Mouse (Mus musculus): Measurements from ENCODE around the gene Cd70.

Cd70 gene

DNA sequence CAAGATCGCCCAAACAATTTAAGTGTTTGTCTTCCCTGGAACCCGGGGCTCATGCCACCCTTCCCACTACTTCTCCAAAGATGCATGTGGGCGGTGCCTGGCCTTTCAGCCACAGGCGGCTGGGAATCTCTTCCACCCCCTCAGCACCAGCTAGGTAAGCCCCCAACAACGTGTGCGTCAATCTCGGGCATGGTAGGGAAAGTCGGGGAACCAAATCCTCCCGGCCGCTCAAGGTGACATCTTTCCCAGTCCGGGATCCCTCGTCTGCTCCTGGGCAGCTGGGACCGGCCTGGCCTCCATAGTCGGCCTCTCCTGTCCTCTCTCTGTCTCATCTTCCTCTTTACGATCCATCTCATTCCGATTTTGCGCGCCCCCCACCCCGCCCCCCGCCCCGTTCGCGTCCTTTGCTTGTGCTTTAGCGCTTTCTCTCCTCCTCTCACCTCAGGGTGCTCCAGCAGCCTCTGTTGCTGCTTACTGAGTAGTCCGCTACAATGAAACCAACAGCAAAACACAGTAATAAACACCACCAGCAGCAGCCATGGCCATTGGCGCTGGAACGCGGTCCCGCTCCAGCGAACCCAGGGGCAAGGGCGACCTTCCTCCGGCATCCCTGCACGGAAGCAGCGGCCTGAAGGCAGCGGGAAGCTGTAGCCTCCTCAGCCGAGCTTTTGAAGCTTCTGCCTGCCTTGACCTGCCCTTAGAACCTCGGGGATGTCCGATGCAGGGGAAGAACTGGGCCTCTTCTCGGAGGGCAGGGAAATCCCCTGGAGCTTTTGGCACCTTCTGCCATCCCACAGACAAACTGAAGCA lies at the start of gene Cd70:
TSS of gene Cd70 (minus strand) at position 784 of the 810 bp plus-strand sequence.
- peak in 1 of 2 experiments; percentile 4 for DNase-seq

DNA sequence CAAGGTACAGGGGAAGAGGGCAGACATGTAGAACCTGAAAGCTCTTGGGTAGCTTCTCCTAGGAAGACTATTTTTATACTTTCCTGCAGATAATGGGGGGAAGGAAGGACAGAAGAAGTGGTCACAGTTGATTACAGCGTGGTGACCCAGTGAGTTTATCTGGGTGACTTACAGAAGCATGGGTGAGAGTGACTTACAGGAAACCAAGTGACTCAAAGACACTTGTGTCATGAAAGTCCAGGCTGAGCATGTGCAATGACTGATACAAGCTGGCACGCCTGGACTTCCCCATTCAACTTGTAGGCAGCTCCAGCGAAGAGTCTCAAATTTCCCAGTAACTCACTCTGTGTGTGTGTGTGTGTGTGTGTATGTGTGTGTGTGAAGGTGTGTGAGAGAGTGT lies 48.7 kb upstream of the Cd70 start:
- DNase-seq, result no peak

DNA sequence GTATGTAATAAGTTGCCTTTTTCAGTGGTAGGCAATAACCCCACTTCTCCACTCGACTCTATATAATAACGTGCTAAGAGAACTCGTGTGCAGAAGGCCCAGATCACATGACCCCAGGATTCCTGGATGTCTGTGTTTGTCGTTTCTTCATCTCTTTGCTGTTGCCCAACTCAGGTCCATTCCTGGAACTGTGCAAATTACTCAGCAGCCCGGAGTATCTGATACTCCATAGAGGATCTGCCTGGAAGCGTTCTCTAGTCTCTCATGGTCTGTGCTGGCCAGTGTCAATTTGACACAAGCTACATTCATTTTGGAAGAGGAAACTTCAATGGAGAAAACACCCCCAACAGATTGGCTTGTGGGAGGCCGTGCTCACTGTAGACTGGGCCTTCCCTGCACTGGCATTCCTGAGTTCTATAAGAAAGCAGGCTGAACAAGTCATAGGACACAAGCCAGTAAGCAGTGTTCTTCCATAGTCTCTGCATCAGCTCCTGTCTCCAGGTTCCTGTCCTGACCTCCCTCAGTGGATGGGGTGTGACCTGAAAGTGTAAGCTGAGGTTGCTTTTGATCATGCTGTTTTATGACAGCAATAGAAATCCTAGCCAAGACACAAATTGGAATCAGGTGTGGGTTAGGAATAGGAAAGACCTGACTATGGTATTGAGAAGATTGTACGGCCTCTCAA lies 45.9 kb upstream of the Cd70 start:
- DNase-seq, result no peak

DNA sequence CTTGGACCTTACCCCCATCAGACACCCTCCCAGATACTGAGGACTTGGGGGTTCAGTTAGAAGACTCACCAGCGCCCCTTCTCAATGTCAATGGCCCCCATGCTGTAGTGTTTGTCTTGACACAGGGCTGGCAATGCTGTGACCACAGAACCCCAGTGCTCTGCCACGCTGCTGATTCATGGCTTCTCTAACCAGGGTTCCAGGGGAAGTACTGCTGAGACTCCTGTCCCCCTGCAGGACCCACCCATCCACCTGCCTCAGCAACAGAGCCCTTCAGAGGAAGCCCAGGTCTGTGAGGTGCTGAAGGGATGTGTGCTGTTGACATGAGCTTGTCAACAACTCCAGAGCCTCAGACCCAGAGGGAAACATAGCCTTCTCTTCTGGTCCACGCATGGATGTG lies 45.2 kb upstream of the Cd70 start:
- DNase-seq, result no peak

DNA sequence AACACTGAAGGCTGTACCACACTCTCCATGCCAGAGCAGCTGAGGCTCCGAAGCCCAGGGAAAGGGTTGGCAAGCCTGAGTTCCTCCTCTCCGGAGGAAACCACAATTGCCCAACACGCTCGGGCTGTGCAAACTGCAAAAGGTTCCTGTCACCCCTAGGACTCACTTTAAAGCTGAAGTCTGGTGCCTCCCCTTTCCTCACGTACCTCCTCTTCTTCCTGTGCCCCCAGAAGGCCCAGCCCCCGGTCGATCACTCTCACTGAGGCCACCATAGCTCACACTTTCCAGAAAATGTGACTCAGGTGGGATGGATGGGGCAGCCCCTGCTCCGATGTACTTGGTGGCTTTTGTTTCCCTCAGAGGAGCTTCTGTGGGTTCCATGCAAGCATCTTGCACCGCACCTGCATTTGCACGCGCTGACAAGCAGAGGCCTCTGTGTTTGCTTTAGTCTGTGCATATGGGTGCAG lies 44.5 kb upstream of the Cd70 start, which contains the start of gene Tnfsf14:
TSS of gene Tnfsf14 (minus strand) at position 137 of the 467 bp plus-strand sequence.
- DNase-seq, result no peak

DNA sequence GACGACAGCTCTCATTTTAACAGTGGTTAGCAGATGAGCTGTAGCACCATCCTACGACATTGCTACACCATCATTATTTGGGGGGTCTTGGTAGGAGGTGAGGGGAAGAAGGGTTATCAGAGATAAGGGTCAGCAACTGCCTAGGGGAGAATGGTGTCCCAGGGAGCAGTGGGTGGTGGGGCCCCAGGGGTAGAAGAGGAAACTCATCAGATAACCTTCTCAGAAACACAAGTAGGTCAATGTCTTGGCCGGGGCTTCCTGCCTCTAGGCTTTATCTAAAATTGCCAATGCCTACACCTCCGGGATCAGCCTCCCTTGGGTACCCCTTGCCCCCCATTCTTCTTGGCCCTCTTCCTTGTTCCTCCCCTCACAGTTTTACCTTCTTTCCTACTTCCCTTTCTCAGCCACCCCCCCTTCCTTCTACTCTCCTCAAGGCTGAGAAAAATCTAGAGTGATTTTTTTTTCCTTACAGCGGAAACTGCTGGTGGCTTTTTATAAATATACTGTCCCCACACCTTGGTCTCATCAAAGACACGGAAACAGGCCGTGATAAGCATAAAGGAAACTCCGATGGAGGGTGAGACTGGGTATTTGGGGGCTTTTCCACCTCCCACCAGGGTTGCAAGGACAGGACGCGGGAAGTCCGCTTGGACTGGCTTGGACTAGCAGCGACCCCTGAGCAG lies 39.1 kb upstream of the Cd70 start:
- DNase-seq, result no peak

DNA sequence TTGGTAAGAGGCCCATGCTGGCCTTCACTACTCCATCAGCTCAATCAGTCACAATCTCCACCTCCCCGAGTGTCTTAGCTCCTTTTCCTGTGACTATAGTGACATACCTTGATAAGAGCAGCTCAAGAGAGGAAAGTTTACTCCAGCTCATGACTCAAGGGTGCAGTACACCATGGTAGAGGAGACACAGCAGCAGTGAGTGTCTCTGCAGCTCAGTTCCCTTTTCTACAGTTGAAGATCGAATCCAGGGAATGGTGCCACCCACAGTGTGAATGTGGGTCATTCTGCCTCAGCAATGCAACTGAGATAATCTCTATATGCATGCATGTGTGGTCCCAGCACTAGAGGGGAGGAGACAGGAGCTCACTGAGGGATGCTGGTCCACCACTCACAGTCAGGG lies 36.1 kb upstream of the Cd70 start:
- no peak for DNase-seq

DNA sequence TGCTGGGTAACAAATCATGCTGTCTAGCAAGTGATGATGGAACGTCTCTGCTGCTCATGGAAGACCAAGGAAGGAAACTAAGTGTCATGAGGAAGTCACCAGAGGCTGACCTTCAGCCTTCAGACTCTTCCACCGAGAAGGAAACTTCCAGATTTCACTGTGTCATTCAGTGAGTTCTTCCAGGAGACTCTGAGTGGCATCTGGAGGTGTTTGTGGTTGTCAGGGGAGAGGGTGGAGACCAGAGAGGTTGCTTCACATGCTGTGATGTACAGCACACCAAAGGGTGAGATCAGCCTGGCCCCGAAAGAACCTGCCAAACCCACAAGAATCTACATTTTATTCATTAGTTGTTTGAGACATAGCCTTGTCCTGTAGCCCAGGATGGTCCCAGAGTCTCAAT lies 33.3 kb upstream of the Cd70 start:
- no peak for DNase-seq

DNA sequence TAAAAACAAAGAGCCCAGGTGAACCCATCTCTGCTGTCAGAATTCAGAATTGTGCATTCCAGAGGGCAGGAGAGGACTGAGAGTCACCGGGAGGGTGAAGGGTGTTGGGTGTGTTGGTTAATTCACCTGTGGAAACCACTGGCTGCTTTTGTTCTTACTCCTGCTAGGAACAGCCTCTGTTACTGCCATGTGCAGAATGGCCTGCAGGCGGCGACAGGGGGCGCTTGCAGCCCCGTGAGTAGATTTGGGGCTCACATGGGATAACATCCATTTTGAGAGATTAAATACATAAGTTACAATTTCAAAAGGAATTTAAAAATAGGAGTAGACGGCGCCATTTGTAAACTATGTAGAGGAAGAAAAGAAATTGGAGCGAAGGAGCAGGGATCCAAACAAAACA lies 30.8 kb upstream of the Cd70 start:
- peak; percentile 15 to 65 for DNase-seq

DNA sequence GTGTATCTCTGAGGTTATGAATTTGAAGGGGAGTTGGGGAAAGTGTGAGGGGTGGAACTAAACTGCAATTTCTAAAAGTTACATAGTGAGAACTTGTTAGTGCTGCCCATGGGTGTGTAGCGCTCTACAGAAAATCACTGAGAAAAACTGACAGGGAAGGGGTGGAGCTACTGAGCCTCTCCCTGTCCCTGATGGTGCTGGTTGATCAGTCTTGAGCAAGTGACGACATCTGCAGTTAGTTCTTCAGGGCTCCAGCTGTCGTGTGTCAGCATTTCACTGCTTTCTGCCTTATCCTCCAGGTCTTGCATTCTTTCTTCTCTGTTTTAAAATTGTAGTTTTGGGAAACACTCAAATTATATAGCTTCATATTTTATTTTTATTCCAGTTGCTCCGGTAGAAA lies 23.8 kb upstream of the Cd70 start:
- no peak for DNase-seq

DNA sequence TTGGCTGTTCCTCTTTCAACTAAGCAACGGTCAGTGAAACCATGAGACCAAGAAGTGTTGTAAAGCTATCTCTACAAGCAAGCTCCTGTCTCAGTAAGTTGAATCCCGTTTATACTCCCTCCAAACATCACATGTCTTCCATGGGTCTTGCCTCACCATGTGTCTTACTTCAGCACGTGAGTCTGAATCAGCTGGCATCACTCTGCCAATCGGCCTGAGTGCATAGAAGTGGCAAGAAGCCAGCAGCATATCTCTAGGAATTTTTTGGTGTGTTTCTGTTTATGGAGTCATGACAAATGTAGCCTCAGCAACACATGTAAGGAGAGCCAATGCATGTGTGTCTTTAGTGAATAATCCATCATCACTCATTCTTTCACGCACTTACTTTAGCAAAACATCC lies 22.8 kb upstream of the Cd70 start:
- DNase-seq, result no peak

DNA sequence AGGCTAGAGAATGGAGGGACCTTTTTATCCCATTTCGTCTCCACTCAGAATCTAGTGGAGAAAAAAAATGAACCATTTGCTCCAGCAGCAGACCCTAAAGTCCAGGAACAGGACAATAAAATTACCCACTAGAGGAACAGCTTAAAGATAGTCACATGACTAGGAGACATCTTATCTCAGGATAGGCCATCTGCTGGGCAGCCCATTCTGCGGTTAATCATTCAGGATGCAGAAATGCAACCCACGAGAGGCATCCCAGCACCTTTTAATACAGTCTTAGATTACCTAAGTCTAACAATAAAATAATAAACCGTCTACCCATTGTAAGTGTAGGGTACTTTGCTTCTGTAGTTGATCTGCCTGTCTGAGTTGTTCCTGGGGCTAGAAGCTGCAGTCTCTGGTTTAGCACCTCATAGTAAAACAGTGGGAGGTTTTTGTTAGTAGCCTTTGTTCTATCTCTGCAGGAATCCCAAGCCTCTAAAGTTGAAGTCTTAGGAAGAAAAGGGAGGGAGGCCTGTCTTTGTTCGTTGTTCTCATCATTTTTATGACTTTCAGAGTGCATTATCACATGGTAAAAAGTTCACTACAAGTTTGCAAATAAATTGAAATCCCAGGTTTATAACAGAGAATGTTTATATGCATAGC lies 21.2 kb upstream of the Cd70 start:
- no peak for DNase-seq

DNA sequence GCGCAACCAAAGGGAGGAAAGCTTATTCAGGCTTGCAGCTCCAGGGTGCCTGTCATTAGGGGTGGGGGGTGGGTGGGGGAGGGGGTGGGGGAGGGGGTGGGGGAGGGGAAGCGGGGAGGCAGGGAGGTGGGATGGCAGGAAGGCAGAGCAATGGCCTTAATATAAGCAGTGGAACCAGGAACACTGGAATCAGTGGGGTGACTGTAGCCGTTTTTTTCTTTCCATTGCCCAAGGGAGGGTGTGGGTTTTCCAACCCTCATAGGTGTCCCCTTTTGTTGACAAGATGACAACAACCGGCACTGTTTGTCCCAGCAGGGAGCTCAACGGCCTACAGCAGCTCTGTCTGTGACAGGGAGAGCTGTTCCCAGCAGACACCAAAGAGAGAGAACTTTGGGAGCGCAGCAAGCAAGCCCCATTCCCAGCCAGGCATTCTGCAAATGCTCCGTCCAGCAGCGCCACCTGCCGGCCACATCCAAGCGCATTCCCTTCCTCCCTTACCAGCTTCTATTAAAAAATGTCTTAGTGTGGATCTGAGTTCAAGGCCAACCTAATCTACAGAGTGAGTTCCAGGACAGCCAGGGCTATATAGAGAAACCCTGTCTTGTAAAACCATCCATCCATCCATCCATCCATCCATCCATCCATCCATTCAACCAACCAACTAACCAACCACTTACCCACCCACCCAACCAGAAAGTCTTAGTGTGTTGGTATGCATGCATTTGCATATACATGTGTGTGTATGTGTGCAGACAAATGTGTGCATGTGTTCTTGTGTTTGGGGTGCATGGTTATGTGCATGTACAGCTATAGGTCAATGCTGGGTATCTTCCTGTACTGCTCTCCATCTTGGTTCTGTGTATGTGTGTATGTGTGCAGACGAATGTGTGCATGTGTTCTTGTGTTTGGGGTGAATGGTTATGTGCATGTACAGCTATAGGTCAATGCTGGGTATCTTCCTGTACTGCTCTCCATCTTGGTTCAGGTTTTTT lies 17.5 kb upstream of the Cd70 start:
- peak; percentile 84 to 97 for DNase-seq

DNA sequence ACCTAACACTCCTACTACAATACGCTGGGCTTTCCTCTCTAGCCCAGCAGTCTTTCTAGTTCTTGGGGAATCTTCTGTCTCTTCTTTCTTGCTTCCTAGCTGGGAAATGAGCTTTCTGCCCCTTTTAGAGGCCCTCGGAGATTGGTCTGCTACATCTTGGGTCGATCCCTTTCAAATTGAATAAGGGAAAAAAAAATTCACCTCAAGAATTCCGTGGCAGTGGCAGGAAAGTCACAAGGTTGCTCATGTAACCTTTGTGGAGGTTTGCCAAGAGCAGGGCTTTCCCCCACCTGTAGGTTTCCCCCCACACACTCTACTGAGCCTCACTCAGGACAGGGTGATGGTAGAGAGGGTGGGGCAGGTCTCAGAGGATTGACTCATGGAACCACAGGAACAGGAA lies 4.2 kb upstream of the Cd70 start:
- DNase-seq, result no peak

DNA sequence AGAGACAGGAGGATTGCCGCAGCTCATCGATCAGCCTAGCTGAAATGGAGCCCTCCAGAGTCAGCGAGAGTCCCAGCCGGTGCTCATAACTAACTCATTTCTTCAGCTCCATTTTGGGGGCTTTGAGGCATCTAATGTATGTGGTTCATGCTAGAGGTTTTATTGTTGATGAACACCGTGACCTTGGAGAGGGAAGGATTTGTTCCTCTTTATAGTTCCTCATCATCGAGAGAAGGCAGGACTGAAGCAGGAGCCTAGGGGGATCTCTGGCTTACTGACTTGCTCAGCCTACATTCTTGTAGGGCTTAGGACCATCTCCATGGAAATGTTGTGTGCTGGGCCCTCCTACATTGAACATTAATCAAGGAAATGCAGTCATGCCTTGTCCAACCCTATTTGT lies 3.4 kb upstream of the Cd70 start:
- no peak for DNase-seq

DNA sequence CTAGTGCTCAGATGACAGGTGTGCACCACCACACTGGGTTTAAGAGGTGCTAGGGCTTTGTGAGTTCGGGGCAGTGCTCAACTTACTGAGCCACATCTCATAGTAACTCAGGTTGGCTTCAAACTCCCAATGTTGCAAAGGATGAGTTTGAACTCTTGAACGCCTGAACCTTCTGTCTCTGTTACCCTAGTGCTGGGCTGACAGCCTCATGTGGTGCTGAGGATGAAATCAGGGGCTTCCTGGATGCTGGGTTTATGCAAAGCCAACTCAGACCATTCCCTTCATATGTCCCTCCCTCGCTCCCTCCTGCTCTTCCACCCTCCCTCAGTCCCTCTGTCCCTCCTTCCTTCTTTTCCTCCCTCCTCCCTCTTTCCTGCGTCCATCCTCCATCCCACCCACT lies 1.2 kb downstream of the Cd70 start:
- no peak for DNase-seq

DNA sequence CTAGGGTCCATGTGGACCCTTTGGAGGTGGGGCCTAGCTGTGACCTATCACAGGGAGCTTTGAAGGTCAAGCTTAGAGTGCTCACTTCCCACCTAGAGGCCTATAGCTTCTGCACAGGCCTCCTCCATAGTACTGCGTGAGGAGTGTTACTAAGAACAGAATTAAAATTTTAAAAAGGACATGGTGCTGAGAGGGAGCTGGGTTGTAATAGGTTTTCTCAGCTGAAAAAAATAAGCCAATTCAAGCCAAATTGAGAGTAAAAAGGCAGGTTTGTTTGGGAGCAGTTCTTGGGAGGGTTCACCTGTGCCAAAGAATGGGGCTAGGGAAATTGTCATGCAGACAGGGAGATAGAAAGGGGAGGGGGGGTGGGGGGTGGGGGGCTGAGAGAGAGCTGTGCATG lies 4.5 kb downstream of the Cd70 start:
- no peak for DNase-seq

DNA sequence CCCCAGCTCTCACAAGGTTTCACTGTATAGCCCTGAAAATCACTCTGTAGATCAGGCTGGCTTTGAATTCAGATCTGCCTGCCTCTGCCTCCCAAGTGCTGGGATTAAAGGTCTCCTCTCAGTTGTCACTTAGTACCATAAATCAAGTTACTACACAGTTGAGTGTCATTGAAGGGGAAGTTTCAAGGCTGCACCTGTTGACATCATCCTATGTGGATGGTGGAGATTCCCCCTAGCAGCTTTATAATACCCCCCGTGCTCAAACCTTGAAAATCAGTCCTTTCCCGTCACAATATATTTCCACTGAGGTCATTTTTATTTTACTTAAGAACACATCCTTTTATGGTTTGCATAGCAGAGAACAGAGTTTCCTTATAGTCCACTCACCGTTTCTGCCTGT lies 5.9 kb downstream of the Cd70 start:
- DNase-seq, result no peak

DNA sequence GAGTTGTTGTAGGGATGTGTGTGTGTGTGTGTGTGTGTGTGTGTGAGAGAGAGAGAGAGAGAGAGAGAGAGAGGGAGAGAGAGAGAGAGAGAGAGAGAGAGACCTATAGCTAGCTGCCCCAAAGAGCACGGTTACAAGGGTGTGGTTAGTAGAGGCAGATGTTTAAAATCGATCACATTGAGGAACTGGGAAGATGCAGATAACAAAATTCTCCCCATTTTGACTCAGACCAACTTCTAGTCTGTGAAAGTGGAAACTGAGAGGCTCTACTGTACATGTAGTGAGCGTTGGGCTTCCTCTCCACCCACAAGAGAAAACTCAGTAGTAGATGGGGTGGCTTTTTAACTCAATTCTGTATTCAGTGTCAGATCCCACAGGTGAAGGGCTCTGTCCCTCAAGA lies 9.9 kb downstream of the Cd70 start:
- no peak for DNase-seq

DNA sequence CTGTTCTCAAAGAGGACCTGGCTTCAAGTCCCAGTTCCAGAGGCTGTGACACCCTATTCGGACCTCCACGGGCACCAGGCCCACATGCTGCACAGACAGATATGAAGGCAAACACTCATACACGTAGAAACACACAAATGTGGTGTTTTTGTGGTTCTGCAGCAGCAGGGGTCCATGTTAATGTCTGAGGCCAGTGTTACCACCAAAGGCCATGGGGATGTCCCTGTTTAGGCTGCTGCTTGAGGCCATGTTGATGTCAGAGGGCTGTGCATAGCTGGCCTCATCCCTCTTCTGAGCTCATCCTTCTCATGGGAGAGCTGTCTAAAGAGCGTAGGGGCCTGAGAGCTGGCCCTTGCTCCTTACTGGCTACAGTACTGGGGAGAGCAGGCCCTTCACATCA lies 10.9 kb downstream of the Cd70 start:
- no peak for DNase-seq

DNA sequence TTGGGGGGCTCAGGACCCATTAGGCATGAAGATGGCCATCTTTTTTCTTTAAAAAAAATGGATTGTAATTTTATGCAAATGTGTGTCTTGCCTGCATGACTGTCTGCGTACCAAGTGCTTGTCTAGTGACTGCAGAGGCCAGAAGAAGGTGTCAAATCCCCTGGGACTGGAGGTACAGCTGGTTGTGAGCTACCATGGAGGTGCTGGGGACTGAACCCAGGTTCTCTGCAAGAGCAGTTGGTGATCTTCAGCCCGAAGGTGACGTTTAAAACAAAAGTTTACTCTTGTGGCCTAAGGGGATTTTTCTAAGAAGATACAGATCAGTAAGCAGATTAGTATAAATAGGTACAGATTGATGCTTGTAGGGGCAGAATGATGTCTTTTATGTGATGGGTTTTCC lies 13.9 kb downstream of the Cd70 start:
- DNase-seq, result no peak

DNA sequence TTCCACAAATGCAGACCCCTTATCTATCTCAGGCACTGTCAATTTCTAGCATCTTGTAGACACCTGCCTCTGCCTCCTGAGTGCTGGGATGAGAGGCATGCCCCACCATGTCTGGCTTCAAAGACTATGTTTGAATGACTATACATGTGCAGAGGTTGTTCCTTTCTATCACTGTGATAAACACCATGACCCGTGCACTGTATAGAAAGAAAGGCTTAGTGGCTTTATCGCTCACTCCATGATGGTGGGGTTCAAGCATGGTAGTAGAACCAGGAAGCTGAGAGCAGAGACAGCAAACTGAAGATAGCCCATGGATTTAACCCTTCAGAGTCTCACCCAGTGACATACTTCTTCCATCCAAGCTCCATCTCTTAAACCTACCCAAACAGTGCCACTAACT lies 14.9 kb downstream of the Cd70 start:
- DNase-seq, result no peak
